Mouse (Mus musculus) midbrain, embryonic 14.5 days (tissue): ENCODE data around the gene Mapkap1. TPM values are rescaled to one million over a fixed set of nuclear protein-coding genes. Genes with fewer than 3 reads are reported as not detected.
"Not testable (repeated sequence)": the region's sequence is repeated elsewhere in the genome, so short reads cannot be mapped to it uniquely, and the experiment has no call there.

Experiments
- ATAC-seq: fragments of 200-750 bp; cut with Nextera tagmentation; 2 replicates; pipeline ENCODE4 v1.8.0; 2017; ENCODE audit warnings: moderate number of reproducible peaks, moderate library complexity; ENCODE audit not compliant: low FRiP score, low TSS enrichment
- DNase-seq: peaks from one replicate; pipeline ENCODE4 v3.0.0-alpha.2; 2015
- H3K27ac ChIP-seq: fragments of 300-500 bp; sonication (generic); replicated peaks from 2 replicates; pipeline ENCODE4 v1.5.1; 2014; ENCODE audit warnings: mild to moderate bottlenecking, low read depth, low read length, moderate library complexity
- H3K27me3 ChIP-seq: fragments of 300-500 bp; sonication (generic); 2 replicates; pipeline ENCODE4 v1.6.1; 2014; ENCODE audit warnings: low read length, control low read depth, mixed read lengths; ENCODE audit not compliant: control insufficient read depth, insufficient read depth
- H3K36me3 ChIP-seq: fragments of 300-500 bp; sonication (generic); 2 replicates; pipeline ENCODE4 v1.6.1; 2014; ENCODE audit warnings: low read length, control low read depth; ENCODE audit not compliant: control insufficient read depth, insufficient read depth
- H3K4me1 ChIP-seq: fragments of 300-500 bp; sonication (generic); 2 replicates; pipeline ENCODE4 v1.6.1; 2014; ENCODE audit warnings: mild to moderate bottlenecking, antibody characterized with exemption, low read length, control low read depth; ENCODE audit not compliant: control insufficient read depth, insufficient read depth
- H3K4me2 ChIP-seq: fragments of 300-500 bp; sonication (generic); 2 replicates; pipeline ENCODE4 v1.6.1; 2014; ENCODE audit warnings: mild to moderate bottlenecking, low read length, moderate library complexity
- H3K4me3 ChIP-seq: fragments of 300-500 bp; sonication (generic); replicated peaks from 2 replicates; pipeline ENCODE4 v1.5.1; 2014; ENCODE audit warnings: low read depth, low read length
- H3K9ac ChIP-seq: fragments of 300-500 bp; sonication (generic); replicated peaks from 2 replicates; pipeline ENCODE4 v1.6.1; 2014; ENCODE audit warnings: mild to moderate bottlenecking, low read length, moderate library complexity
- H3K9me3 ChIP-seq: fragments of 300-500 bp; sonication (generic); 2 replicates; pipeline ENCODE4 v1.6.1; 2016; ENCODE audit warnings: low read length, control low read depth, mixed read lengths; ENCODE audit not compliant: control insufficient read depth
- WGBS: fragments of 180-500 bp; shearing (Covaris S2); extraction: QIAGEN DNeasy Blood & Tissue Kit; methylation state at CpG from one replicate; pipeline ENCODE4 v1.1.7; 2014; 5-methylcytosine and 5-hydroxymethylcytosine counted together
- polyA plus RNA-seq: library from polyadenylated mRNA; unstranded; fragments of >200 nt; fragmentation: Nextera tagmentation; extraction: Ambion mirVana; gene quantifications from 2 replicates; pipeline ENCODE4 v1.2.1, GENCODE M21; 2014

Gene Mapkap1
- polyA plus RNA-seq, 1 experiment from 2014 or later, result 94.6 TPM

DNA sequence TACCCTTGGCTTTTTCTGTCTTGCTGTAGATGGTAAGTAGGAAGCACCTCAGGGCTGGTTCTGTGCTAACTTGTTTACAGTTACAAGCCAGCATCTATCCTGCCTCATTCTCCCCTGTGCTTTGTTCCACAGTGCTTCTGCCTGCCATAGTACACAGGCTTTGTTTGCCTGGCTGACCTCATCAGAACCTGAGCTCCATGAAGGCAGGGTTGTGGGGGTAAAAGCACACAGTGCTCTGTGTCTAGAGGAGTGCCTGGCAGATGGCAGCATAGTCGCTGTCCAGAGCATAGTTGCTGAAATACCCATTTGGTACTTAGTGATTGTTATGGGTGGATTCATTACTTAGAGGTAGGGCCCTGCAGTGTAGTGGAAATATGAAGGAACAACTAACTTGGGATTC is 13.7 kb downstream of the Mapkap1 start:
- ATAC-seq (no peak), DNase-seq (no peak)
- Histone ChIP-seq H3K27ac (no peak overlapping the region), H3K9ac (no peak overlapping the region), H3K36me3 (peaks cover 8% of the 10 kb centered on the region; the same call in 1 of the 2 replicates), H3K27me3 (no peaks in the 10 kb centered on the region), H3K4me1 (no peaks in the 10 kb centered on the region), H3K9me3 (no peaks in the 10 kb centered on the region), H3K4me2 (no peak overlapping the region), H3K4me3 (no peak overlapping the region)
- WGBS, result 63% methylated on average over 1 of the region's 1 CpGs

DNA sequence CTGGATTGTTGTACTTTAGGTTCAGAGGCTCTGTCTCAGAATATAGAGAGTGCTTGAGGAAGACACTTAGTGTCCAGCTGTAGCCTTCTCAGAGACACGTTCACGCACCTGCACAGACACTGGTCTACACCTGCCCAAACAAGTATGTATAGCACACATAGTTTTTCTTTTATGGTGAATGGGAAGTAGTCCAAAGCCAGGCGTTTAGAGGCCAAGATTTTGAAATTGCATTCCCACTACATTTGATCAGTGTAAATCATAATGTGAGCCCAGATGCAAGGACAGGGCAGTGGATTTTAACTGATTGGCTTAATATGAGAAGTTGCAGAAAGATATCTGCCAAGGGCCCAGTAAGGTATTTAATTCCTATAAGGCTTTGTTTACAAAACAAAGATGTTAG is 17.6 kb downstream of the Mapkap1 start:
- H3K4me3 ChIP-seq, result no peak overlapping the region
- H3K4me2 ChIP-seq, result no peak overlapping the region
- H3K4me1 ChIP-seq, result no peaks in the 10 kb centered on the region
- no peaks in the 10 kb centered on the region for H3K9me3 ChIP-seq
- ATAC-seq, result no peak
- H3K36me3 ChIP-seq, result peaks cover 8% of the 10 kb centered on the region; the same call in 1 of the 2 replicates
- no peaks in the 10 kb centered on the region for H3K27me3 ChIP-seq
- no peak for DNase-seq
- 92% methylated on average over 3 of the region's 3 CpGs for WGBS
- H3K27ac ChIP-seq, result no peak overlapping the region
- no peak overlapping the region for H3K9ac ChIP-seq

DNA sequence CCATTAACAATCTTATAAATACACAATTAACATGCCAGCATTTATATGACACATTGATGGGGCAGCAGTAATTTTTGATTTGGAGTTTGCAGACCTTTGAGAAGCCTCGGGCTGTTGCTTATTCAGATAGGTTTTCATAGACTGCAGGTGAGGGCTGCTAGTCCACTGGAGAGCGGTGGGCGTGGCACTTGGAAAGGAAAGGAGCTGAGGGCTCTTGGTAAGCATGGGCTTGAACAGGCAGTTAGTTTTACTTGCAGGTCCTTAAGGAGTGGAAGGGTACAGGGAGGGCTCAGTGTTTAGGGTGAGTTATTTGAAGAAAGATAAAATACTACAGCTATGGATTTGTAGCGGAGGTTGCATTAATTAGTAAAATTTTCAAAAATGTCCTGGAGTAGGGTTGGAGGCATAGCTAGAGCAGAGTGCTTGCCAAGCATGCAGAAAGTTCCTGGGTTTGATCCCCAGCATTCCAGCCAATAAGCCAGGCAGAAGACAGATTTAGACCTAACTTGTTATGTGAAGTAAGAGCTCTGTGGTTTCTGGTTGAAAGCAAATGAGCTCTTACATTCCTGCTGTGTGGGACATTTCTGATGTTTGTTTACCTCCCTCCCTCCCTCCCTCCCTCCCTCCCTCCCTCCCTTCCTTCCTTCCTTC is 19.1 kb downstream of the Mapkap1 start:
- Histone ChIP-seq H3K27ac (no peak overlapping the region), H3K4me3 (no peak overlapping the region), H3K9me3 (no peaks in the 10 kb centered on the region), H3K9ac (no peak overlapping the region), H3K36me3 (peaks cover 8% of the 10 kb centered on the region; the same call in 1 of the 2 replicates), H3K27me3 (no peaks in the 10 kb centered on the region), H3K4me2 (no peak overlapping the region), H3K4me1 (no peaks in the 10 kb centered on the region)
- 88% methylated on average over 4 of the region's 4 CpGs for WGBS
- no peak for ATAC-seq
- no peak for DNase-seq

DNA sequence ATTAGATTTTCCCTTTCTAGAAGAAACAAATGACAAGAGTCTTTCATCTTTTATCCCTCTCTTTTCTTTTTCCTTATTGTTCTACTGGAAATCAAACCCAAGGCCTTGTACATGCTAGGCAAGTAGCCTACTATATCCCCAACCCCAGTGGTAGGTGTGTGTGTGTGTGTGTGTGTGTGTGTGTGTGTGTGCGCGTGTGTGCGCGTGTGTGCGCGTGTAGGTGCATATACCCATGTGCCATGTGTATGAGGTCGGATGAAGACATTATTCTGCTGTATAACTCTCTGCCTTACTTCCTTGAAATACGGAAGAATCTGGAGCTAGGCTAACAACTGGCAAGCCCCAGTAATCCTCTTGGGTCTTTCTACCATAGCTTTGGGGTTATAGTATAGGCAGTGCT is 24.1 kb downstream of the Mapkap1 start:
- Histone ChIP-seq H3K27ac (no peak overlapping the region), H3K36me3 (peaks cover 6% of the 10 kb centered on the region; the same call in 1 of the 2 replicates), H3K4me1 (no peaks in the 10 kb centered on the region), H3K4me2 (no peak overlapping the region), H3K27me3 (no peaks in the 10 kb centered on the region), H3K9ac (no peak overlapping the region), H3K4me3 (no peak overlapping the region), H3K9me3 (no peaks in the 10 kb centered on the region)
- WGBS, result 98% methylated on average over 8 of the region's 8 CpGs
- DNase-seq (no peak), ATAC-seq (no peak)

DNA sequence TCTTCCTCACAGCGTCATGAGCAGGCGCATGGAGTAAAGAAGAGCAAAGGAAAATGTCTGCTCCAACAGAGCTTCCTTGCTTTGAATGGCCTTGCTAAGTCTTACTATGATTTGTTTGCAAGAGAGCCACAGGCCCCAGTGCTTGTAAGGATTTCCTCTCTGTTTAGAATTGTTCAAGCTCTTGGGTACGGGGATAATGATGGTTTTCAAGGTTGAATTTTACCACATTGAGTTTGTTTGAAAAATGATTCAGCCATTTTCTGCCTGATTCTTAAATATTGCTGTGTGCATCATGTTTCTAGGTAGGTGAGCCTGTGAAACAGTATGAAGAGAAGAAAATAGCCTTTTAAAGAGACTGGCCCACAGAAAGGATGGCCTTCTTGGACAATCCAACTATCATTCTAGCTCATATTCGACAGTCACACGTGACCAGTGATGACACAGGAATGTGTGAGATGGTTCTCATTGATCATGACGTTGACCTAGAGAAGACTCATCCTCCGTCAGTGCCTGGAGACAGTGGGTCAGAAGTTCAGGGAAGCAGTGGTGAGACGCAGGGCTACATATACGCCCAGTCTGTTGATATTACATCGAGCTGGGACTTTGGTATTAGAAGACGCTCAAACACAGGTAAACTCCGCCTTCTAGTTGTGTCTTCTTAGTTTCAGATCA is 25.3 kb downstream of the Mapkap1 start:
- no peaks in the 10 kb centered on the region for H3K27me3 ChIP-seq
- DNase-seq (no peak), ATAC-seq (no peak)
- H3K4me1 ChIP-seq, result no peaks in the 10 kb centered on the region
- no peak overlapping the region for H3K4me3 ChIP-seq
- H3K27ac ChIP-seq, result no peak overlapping the region
- peaks cover 9% of the 10 kb centered on the region for H3K36me3 ChIP-seq
- H3K9ac ChIP-seq, result no peak overlapping the region
- H3K4me2 ChIP-seq, result no peak overlapping the region
- H3K9me3 ChIP-seq, result no peaks in the 10 kb centered on the region
- 95% methylated on average over 12 of the region's 12 CpGs for WGBS

DNA sequence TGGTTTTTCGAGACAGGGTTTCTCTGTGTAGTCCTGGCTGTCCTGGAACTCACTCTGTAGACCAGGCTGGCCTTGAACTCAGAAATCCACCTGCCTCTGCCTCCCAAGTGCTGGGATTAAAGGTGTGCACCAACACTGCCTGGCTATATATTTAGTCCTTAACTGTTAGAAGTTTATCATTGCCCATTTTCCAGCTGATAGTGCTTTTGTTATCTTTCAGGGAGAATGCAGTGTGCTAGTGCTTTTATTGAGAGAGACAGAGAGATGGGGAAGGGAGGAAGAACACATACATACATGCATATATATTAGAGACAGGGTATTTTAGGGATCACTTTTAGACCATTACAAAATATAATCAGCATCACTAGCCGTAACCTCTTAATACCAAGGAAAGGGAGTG is 26.3 kb downstream of the Mapkap1 start:
- ATAC-seq, H3K27me3 ChIP-seq, H3K4me3 ChIP-seq, H3K4me2 ChIP-seq, DNase-seq, H3K4me1 ChIP-seq, H3K9ac ChIP-seq, H3K27ac ChIP-seq, H3K9me3 ChIP-seq: not testable (repeated sequence)
- peaks cover 16% of the 10 kb centered on the region for H3K36me3 ChIP-seq
- 91% methylated on average over 1 of the region's 2 CpGs for WGBS

DNA sequence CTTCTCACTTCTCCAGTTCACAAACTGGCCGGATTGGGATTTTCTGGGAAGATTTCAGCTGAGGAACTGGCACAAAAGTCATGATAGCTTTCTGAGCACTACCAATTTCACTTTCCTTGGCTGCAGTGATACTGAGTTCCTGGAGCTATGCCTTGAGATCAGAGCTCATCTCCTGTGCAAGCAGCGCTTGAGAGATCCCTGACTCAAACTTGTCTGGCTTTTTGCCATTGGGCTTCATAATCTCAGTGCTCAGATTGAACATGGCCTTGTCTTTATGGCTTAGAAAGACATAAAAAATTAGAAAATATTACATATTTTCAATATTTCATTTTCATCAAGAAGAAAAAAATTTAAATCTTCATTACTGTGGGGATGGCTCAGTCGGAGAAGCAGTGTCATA is 29.8 kb downstream of the Mapkap1 start:
- H3K27ac ChIP-seq, result no peak overlapping the region
- H3K9me3 ChIP-seq, result no peaks in the 10 kb centered on the region
- no peaks in the 10 kb centered on the region for H3K4me1 ChIP-seq
- ATAC-seq, result no peak
- DNase-seq, result no peak
- WGBS, result 92% methylated on average over 3 of the region's 3 CpGs
- no peaks in the 10 kb centered on the region for H3K27me3 ChIP-seq
- H3K9ac ChIP-seq, result no peak overlapping the region
- H3K36me3 ChIP-seq, result peaks cover 19% of the 10 kb centered on the region
- H3K4me2 ChIP-seq, result no peak overlapping the region
- H3K4me3 ChIP-seq, result no peak overlapping the region

DNA sequence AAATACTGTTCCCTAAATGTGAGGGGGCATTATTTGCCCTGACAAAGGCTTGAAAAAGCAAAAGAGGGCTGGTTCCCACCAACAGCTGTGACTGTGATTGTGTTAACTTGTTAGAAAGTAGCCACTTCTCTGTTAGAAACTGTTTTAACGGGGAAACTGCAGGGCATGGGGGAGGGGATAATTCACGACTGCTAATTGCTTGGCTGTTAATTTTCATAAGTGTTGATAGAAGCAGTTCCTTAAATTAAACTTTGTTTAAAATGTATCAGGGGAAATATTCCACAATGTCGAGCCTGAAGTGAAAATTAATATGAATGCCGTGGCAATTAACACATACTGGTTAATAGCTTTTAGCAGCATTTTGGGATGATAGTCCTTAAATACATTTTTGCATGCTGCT is 42.2 kb downstream of the Mapkap1 start:
- Histone ChIP-seq H3K36me3 (no peaks in the 10 kb centered on the region; the same call in 1 of the 2 replicates), H3K27me3 (no peaks in the 10 kb centered on the region), H3K4me2 (no peak overlapping the region), H3K27ac (no peak overlapping the region), H3K9ac (no peak overlapping the region), H3K9me3 (no peaks in the 10 kb centered on the region), H3K4me3 (no peak overlapping the region), H3K4me1 (peaks cover 12% of the 10 kb centered on the region)
- no peak for DNase-seq
- ATAC-seq, result no peak
- 72% methylated on average over 4 of the region's 4 CpGs for WGBS

DNA sequence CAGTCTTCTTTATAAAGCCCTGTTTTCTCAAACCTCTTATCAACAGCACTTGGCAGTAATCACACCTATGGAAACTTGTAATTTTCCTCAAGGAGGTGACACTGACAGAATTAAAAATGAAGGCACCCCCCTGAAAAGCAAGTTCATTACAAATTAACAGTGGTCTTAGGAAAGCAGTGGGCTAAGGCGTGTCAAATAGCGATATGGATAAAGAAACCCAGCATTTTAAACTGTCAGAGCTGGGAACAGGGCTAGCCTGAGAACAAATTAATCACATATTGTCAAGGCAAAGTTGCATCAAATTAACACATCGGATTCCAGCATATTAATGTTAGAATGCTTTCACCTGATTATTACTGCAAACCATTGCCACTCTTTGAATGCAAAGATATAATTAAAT is 55.9 kb downstream of the Mapkap1 start:
- Histone ChIP-seq H3K9me3 (no peaks in the 10 kb centered on the region), H3K9ac (no peak overlapping the region), H3K27me3 (no peaks in the 10 kb centered on the region), H3K4me1 (no peaks in the 10 kb centered on the region), H3K4me2 (no peak overlapping the region), H3K4me3 (no peak overlapping the region), H3K36me3 (0 out of 2 replicates have a peak, but pooled peaks cover 3% of the 10 kb centered on the region), H3K27ac (no peak overlapping the region)
- 81% methylated on average over 3 of the region's 3 CpGs for WGBS
- DNase-seq, result no peak
- no peak for ATAC-seq
